8 mouse cellular contexts compared by ENCODE assay signal in the genomic region with DNA sequence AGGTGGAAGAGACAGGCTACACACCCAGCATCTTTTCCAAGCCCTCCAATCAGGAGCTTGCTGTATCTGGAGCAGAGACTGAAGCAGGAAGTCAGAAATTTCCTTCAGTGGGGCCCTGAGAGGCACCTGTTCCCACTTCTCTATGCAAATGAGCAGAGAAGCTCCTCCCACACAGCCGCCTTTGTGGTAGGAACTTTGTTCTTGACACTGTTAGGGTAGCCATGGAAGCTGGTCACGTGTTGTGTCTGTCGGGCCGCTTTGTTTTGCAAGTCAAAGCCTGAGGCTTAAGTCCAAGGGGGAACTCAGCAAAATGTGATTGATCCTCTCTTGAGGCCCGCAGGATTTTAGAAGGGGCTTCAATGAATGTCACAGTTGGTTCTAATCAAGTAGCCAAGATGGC. TPM values are rescaled to one million over a fixed set of nuclear protein-coding genes. Genes with fewer than 3 reads are reported as not detected.
DNase-seq lines count a peak whose midpoint lies in the region; ATAC-seq and TF ChIP-seq lines count a peak whose summit lies in the region.

No protein-coding gene starts in this region.

- no peak overlapping the region for H3K4me2 ChIP-seq in forebrain, embryonic 11.5 days (ENCODE audit: low read depth, low read length, severe bottlenecking)
- H3K4me2 ChIP-seq in forebrain, embryonic 12.5 days = no peak overlapping the region
- H3K4me2 ChIP-seq in heart, embryonic 12.5 days = no peak overlapping the region

- no peak overlapping the region for H3K4me3 ChIP-seq in forebrain, embryonic 11.5 days (ENCODE audit: low read depth, low read length)
- no peak overlapping the region for H3K4me3 ChIP-seq in forebrain, embryonic 12.5 days (replicated peaks)
- no peak overlapping the region for H3K4me3 ChIP-seq in liver, adult 2 months (ENCODE audit: insufficient read depth, low read depth, low read length)
- no peak overlapping the region for H3K4me3 ChIP-seq in heart, embryonic 12.5 days

- DNase-seq in forebrain, embryonic 11.5 days (ENCODE audit: low spot score) = peak; percentile 59
- DNase-seq in WW6 (ENCODE audit: low read depth, low spot score) = peak; percentile 85
- peak; percentile 91 for DNase-seq in liver, adult 2 months (ENCODE audit: extremely low read depth, low read depth, low spot score)
- DNase-seq in spleen, postnatal 14 days (ENCODE audit: low spot score in 2 of 2) = peak; percentile 34 to 61
- no peak for DNase-seq in right cerebral cortex, postnatal 36 days (ENCODE audit: low spot score in 2 of 2)
- DNase-seq in gastrocnemius, adult 18-20 months (ENCODE audit: low spot score) = no peak

- H3K36me3 ChIP-seq in forebrain, embryonic 11.5 days (ENCODE audit: control insufficient read depth, insufficient read depth, low read length) = no peaks in the 10 kb centered on the region
- H3K36me3 ChIP-seq in forebrain, embryonic 12.5 days (replicated peaks) = no peaks in the 10 kb centered on the region
- H3K36me3 ChIP-seq in liver, adult 2 months (ENCODE audit: control insufficient read depth, insufficient read depth, low read length) = no peaks in the 10 kb centered on the region
- no peaks in the 10 kb centered on the region for H3K36me3 ChIP-seq in heart, embryonic 12.5 days

- no peak for ATAC-seq in forebrain, embryonic 11.5 days (replicated peaks; ENCODE audit: low FRiP score)
- no peak for ATAC-seq in forebrain, embryonic 12.5 days (ENCODE audit: low FRiP score)
- no peak for ATAC-seq in heart, embryonic 12.5 days (ENCODE audit: insufficient number of reproducible peaks, low FRiP score)

- H3K9ac ChIP-seq in forebrain, embryonic 11.5 days (ENCODE audit: low read length) = no peak overlapping the region
- no peak overlapping the region for H3K9ac ChIP-seq in forebrain, embryonic 12.5 days
- H3K9ac ChIP-seq in liver, adult 2 months (ENCODE audit: low read depth, low read length) = no peak overlapping the region
- no peak overlapping the region for H3K9ac ChIP-seq in heart, embryonic 12.5 days

- no peak for TF ChIP-seq CTCF in liver, adult 2 months (IDR thresholded peaks at IDR 0.05; ENCODE audit: low read depth, low read length)

- no peaks in the 10 kb centered on the region for H3K79me2 ChIP-seq in liver, adult 2 months (ENCODE audit: control insufficient read depth, insufficient read depth, low read length)

- H3K27ac ChIP-seq in forebrain, embryonic 11.5 days (ENCODE audit: low read depth, low read length) = no peak overlapping the region
- H3K27ac ChIP-seq in forebrain, embryonic 12.5 days = no peak overlapping the region
- H3K27ac ChIP-seq in liver, adult 2 months (replicated peaks; ENCODE audit: insufficient read depth, low read depth, low read length) = 0 out of 2 replicates have a peak overlapping the region, but pooled peaks have one; percentile 19
- H3K27ac ChIP-seq in heart, embryonic 12.5 days (ENCODE audit: poor library complexity, severe bottlenecking) = no peak overlapping the region

- TF ChIP-seq POLR2A in liver, adult 2 months (IDR thresholded peaks at IDR 0.05; ENCODE audit: extremely low read depth, insufficient read depth, low read length) = no peak

- 30% methylated on average over 5 of the region's 5 CpGs for WGBS in forebrain, embryonic 11.5 days
- WGBS in forebrain, embryonic 12.5 days = 8% methylated on average over 5 of the region's 5 CpGs
- WGBS in liver, adult 2 months = 7% methylated on average over 5 of the region's 5 CpGs
- 37% methylated on average over 5 of the region's 5 CpGs for WGBS in heart, embryonic 12.5 days

- H3K4me1 ChIP-seq in forebrain, embryonic 11.5 days (replicated peaks; ENCODE audit: control insufficient read depth, insufficient read depth, low read length) = no peaks in the 10 kb centered on the region
- peaks cover 8% of the 10 kb centered on the region for H3K4me1 ChIP-seq in forebrain, embryonic 12.5 days
- H3K4me1 ChIP-seq in liver, adult 2 months (ENCODE audit: control insufficient read depth, insufficient read depth, low read length) = peaks cover 8% of the 10 kb centered on the region
- 0 out of 2 replicates have a peak, but pooled peaks cover 3% of the 10 kb centered on the region for H3K4me1 ChIP-seq in heart, embryonic 12.5 days (replicated peaks)

- no peaks in the 10 kb centered on the region for H3K27me3 ChIP-seq in forebrain, embryonic 11.5 days (ENCODE audit: control insufficient read depth, insufficient read depth, low read length)
- no peaks in the 10 kb centered on the region for H3K27me3 ChIP-seq in forebrain, embryonic 12.5 days
- no peaks in the 10 kb centered on the region for H3K27me3 ChIP-seq in liver, adult 2 months (ENCODE audit: control insufficient read depth, insufficient read depth, low read length)
- 0 out of 2 replicates have a peak, but pooled peaks cover 3% of the 10 kb centered on the region for H3K27me3 ChIP-seq in heart, embryonic 12.5 days (replicated peaks)

- no peaks in the 10 kb centered on the region for H3K9me3 ChIP-seq in forebrain, embryonic 11.5 days (ENCODE audit: control insufficient read depth, low read length)
- no peaks in the 10 kb centered on the region for H3K9me3 ChIP-seq in forebrain, embryonic 12.5 days
- no peaks in the 10 kb centered on the region for H3K9me3 ChIP-seq in heart, embryonic 12.5 days (replicated peaks)

RNA-seq across cellular contexts. Expression of a gene that starts 9.4 kb away (rescaled TPM):
- polyA plus RNA-seq in forebrain, embryonic 11.5 days (2014; fragmentation: Nextera tagmentation; extraction: Ambion mirVana) = 9.1 and 9.8 TPM in 2 replicates
- 9.6 and 10.7 TPM in 2 replicates for polyA plus RNA-seq in forebrain, embryonic 12.5 days (2016; fragmentation: Nextera tagmentation; extraction: Ambion mirVana)
- 16.3 and 17.6 TPM in 2 replicates for total RNA-seq in liver, adult 2 months (2014; rRNA removed)
- 8.7 and 9.5 TPM in 2 replicates for polyA plus RNA-seq in liver, adult 2 months (2012; rRNA removed)
- 10 to 100 TPM; 91.6 to 96.4 TPM for total RNA-seq in gastrocnemius, adult 18-20 months (2021)
- polyA plus RNA-seq in heart, embryonic 12.5 days (2016; fragmentation: Nextera tagmentation; extraction: Ambion mirVana) = 13.4 and 14.3 TPM in 2 replicates

RNA-seq across cellular contexts. Expression of a gene that starts 10.5 kb away (rescaled TPM):
- polyA plus RNA-seq in forebrain, embryonic 11.5 days (2014; fragmentation: Nextera tagmentation; extraction: Ambion mirVana) = 5.2 and 7.5 TPM in 2 replicates
- polyA plus RNA-seq in forebrain, embryonic 12.5 days (2016; fragmentation: Nextera tagmentation; extraction: Ambion mirVana) = 4.4 and 5.5 TPM in 2 replicates
- 1.6 and 1.9 TPM in 2 replicates for total RNA-seq in liver, adult 2 months (2014; rRNA removed)
- 3.5 and 5.9 TPM in 2 replicates for polyA plus RNA-seq in liver, adult 2 months (2012; rRNA removed)
- 1 to 10 TPM; 1.3 to 2.0 TPM for total RNA-seq in gastrocnemius, adult 18-20 months (2021)
- polyA plus RNA-seq in heart, embryonic 12.5 days (2016; fragmentation: Nextera tagmentation; extraction: Ambion mirVana) = 2.7 and 3.2 TPM in 2 replicates

Comparison
In these comparisons a context has a peak if more than half of its experiments do, and no peak if none do; other contexts are left out.
1. DNase-seq: peak in forebrain, embryonic 11.5 days (single experiment), WW6 (single experiment), liver, adult 2 months (single experiment) and spleen, postnatal 14 days (2 of 2); none in right cerebral cortex, postnatal 36 days (0 of 2) and gastrocnemius, adult 18-20 months (single experiment).